Comparison of ENCODE assay signal across 12 mouse cellular contexts in the genomic region with DNA sequence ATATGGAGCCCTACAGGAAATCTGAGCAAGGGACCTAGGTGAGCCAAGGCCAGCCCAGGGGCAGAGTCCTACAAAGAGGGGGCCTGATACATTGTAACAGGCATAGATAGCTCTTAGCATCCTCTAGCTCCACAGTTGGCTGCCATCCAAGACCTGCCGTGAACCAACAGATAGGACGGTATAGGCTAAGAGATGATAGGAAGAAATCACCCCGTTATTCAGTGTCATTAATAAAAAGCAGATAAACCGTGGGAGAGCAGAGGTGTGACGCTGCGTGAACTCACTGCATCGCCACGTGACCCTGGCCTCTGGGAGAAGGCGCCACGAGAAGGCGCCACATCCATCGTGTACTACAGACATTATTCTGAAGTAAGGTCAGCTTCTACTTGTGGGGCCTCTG. TPM values are rescaled to one million over a fixed set of nuclear protein-coding genes. Genes with fewer than 3 reads are reported as not detected.
DNase-seq lines count a peak whose midpoint lies in the region; ATAC-seq and TF ChIP-seq lines count a peak whose summit lies in the region.
"Had no signal": no experiment of that assay in that cellular context is flagged by ENCODE, and none has a peak within 500 bp of the region (broad histone marks: within the 10 kb centered on the region; RNA-seq: fewer than 3 reads in every experiment).

No protein-coding gene starts in this region.

- no peak overlapping the region for H3K4me2 ChIP-seq in hindbrain, postnatal 0 days (ENCODE audit: low read depth, low read length)
- no peak overlapping the region for H3K4me2 ChIP-seq in hindbrain, embryonic 11.5 days (replicated peaks; ENCODE audit: low read depth, low read length)
- no peak overlapping the region for H3K4me2 ChIP-seq in lung, embryonic 16.5 days (ENCODE audit: low read depth, low read length)
- peak overlapping the region; percentile 5; the same call in 1 of the 2 replicates for H3K4me2 ChIP-seq in heart, embryonic 15.5 days
- no peak overlapping the region for H3K4me2 ChIP-seq in stomach, postnatal 0 days (replicated peaks; ENCODE audit: low read depth)

- peak; percentile 30 for DNase-seq in hindbrain, postnatal 0 days (ENCODE audit: low spot score)
- DNase-seq in hindbrain, embryonic 11.5 days (ENCODE audit: low spot score) = no peak
- no peak for DNase-seq in lung, postnatal 4 days
- no peak for DNase-seq in stomach, postnatal 0 days (ENCODE audit: low spot score)
- DNase-seq in thymus, postnatal 36 days = no peak
- DNase-seq in right cerebral cortex, adult 2 months (ENCODE audit: low spot score in 2 of 2) = no peak
- DNase-seq: right cerebral cortex, postnatal 25 days; thymus, adult 2 months had no signal

- H3K9me3 ChIP-seq in hindbrain, postnatal 0 days (ENCODE audit: low read length) = no peaks in the 10 kb centered on the region
- H3K9me3 ChIP-seq in hindbrain, embryonic 11.5 days (ENCODE audit: control insufficient read depth, low read length) = no peaks in the 10 kb centered on the region
- H3K9me3 ChIP-seq in lung, embryonic 16.5 days (ENCODE audit: control insufficient read depth, low read length) = no peaks in the 10 kb centered on the region
- H3K9me3 ChIP-seq in heart, embryonic 15.5 days (replicated peaks) = no peaks in the 10 kb centered on the region
- no peaks in the 10 kb centered on the region for H3K9me3 ChIP-seq in stomach, postnatal 0 days (ENCODE audit: control insufficient read depth, low read length)
- H3K9me3 ChIP-seq: hindbrain, embryonic 10.5 days had no signal

- WGBS in hindbrain, postnatal 0 days = 82% methylated on average over 12 of the region's 12 CpGs
- WGBS in hindbrain, embryonic 11.5 days = 93% methylated on average over 12 of the region's 12 CpGs
- 60% methylated on average over 12 of the region's 12 CpGs for WGBS in lung, embryonic 16.5 days
- WGBS in heart, embryonic 15.5 days = 32% methylated on average over 12 of the region's 12 CpGs
- 75% methylated on average over 12 of the region's 12 CpGs for WGBS in stomach, postnatal 0 days

- no peak overlapping the region for H3K9ac ChIP-seq in hindbrain, postnatal 0 days (replicated peaks; ENCODE audit: low read length)
- H3K9ac ChIP-seq in hindbrain, embryonic 11.5 days (ENCODE audit: low read depth, low read length) = no peak overlapping the region
- no peak overlapping the region for H3K9ac ChIP-seq in lung, embryonic 16.5 days (ENCODE audit: low read length)
- no peak overlapping the region for H3K9ac ChIP-seq in heart, embryonic 15.5 days
- no peak overlapping the region for H3K9ac ChIP-seq in stomach, postnatal 0 days (ENCODE audit: low read length)

- no peak for ATAC-seq in hindbrain, postnatal 0 days
- ATAC-seq in hindbrain, embryonic 11.5 days (ENCODE audit: low FRiP score) = no peak
- ATAC-seq in lung, embryonic 16.5 days (ENCODE audit: low read depth) = no peak
- ATAC-seq in heart, embryonic 15.5 days (replicated peaks; ENCODE audit: insufficient number of reproducible peaks, insufficient read depth, low FRiP score, low read depth) = peak; percentile 41; the same call in 1 of the 2 replicates
- peak; percentile 19; the same call in 1 of the 2 replicates for ATAC-seq in stomach, postnatal 0 days (ENCODE audit: low FRiP score, low TSS enrichment)

- 0 out of 2 replicates have a peak overlapping the region, but pooled peaks have one; percentile 17 for H3K27ac ChIP-seq in hindbrain, postnatal 0 days
- H3K27ac ChIP-seq in hindbrain, embryonic 11.5 days (ENCODE audit: low read depth, low read length) = no peak overlapping the region
- H3K27ac ChIP-seq in lung, embryonic 16.5 days (ENCODE audit: low read length) = 0 out of 2 replicates have a peak overlapping the region, but pooled peaks have one; percentile 55
- peak overlapping the region; percentile 79 for H3K27ac ChIP-seq in heart, embryonic 15.5 days
- no peak overlapping the region for H3K27ac ChIP-seq in stomach, postnatal 0 days (replicated peaks)
- H3K27ac ChIP-seq: hindbrain, embryonic 10.5 days; macrophage had no signal

- no peaks in the 10 kb centered on the region for H3K27me3 ChIP-seq in hindbrain, postnatal 0 days (ENCODE audit: insufficient read depth, low read length)
- H3K27me3 ChIP-seq in hindbrain, embryonic 11.5 days (ENCODE audit: control insufficient read depth, insufficient read depth, low read length) = no peaks in the 10 kb centered on the region
- no peaks in the 10 kb centered on the region for H3K27me3 ChIP-seq in lung, embryonic 16.5 days (ENCODE audit: control insufficient read depth, insufficient read depth, low read depth, low read length)
- no peaks in the 10 kb centered on the region for H3K27me3 ChIP-seq in heart, embryonic 15.5 days
- H3K27me3 ChIP-seq in stomach, postnatal 0 days (ENCODE audit: control insufficient read depth, insufficient read depth, low read length) = no peaks in the 10 kb centered on the region

- no peak for TF ChIP-seq EP300 in stomach, postnatal 0 days (optimal IDR thresholded peaks at IDR 0.05)

- H3K4me1 ChIP-seq in hindbrain, postnatal 0 days (ENCODE audit: insufficient read depth, low read length) = no peaks in the 10 kb centered on the region
- no peaks in the 10 kb centered on the region for H3K4me1 ChIP-seq in hindbrain, embryonic 11.5 days (replicated peaks; ENCODE audit: control insufficient read depth, insufficient read depth, low read length)
- H3K4me1 ChIP-seq in lung, embryonic 16.5 days (replicated peaks; ENCODE audit: control insufficient read depth, insufficient read depth, low read length) = peaks cover 9% of the 10 kb centered on the region
- H3K4me1 ChIP-seq in heart, embryonic 15.5 days (replicated peaks) = peaks cover 39% of the 10 kb centered on the region
- H3K4me1 ChIP-seq in stomach, postnatal 0 days (replicated peaks; ENCODE audit: control insufficient read depth, insufficient read depth) = no peaks in the 10 kb centered on the region
- H3K4me1 ChIP-seq: hindbrain, embryonic 10.5 days had no signal

- no peak for TF ChIP-seq CTCF in hindbrain, postnatal 0 days (IDR thresholded peaks at IDR 0.05; ENCODE audit: low read depth)
- TF ChIP-seq CTCF in stomach, postnatal 0 days (IDR thresholded peaks at IDR 0.05; ENCODE audit: low read depth) = no peak

- no peak overlapping the region for H3K4me3 ChIP-seq in hindbrain, postnatal 0 days (ENCODE audit: low read length)
- no peak overlapping the region for H3K4me3 ChIP-seq in hindbrain, embryonic 11.5 days (ENCODE audit: low read depth, low read length)
- no peak overlapping the region for H3K4me3 ChIP-seq in lung, embryonic 16.5 days (ENCODE audit: low read length)
- H3K4me3 ChIP-seq in heart, embryonic 15.5 days = no peak overlapping the region
- H3K4me3 ChIP-seq in stomach, postnatal 0 days (ENCODE audit: low read depth, low read length) = no peak overlapping the region
- H3K4me3 ChIP-seq: hindbrain, embryonic 10.5 days had no signal

- H3K36me3 ChIP-seq in hindbrain, postnatal 0 days (ENCODE audit: insufficient read depth, low read length) = peaks cover 8% of the 10 kb centered on the region; the same call in 1 of the 2 replicates
- H3K36me3 ChIP-seq in hindbrain, embryonic 11.5 days (ENCODE audit: control insufficient read depth, insufficient read depth, low read length) = no peaks in the 10 kb centered on the region
- H3K36me3 ChIP-seq in lung, embryonic 16.5 days (ENCODE audit: control insufficient read depth, insufficient read depth, low read length) = peaks cover 17% of the 10 kb centered on the region
- H3K36me3 ChIP-seq in heart, embryonic 15.5 days = peaks cover 13% of the 10 kb centered on the region; the same call in 1 of the 2 replicates
- H3K36me3 ChIP-seq in stomach, postnatal 0 days (ENCODE audit: control insufficient read depth, insufficient read depth, low read length) = peaks cover 6% of the 10 kb centered on the region; the same call in 1 of the 2 replicates

RNA-seq across cellular contexts. Expression of a gene that starts 19.5 kb away (rescaled TPM):
- 15.4 and 21.5 TPM in 2 replicates for total RNA-seq in hindbrain, postnatal 0 days (2014; rRNA removed)
- 11.5 and 11.7 TPM in 2 replicates for polyA plus RNA-seq in hindbrain, postnatal 0 days (2015; fragmentation: Nextera tagmentation; extraction: Ambion mirVana)
- 9.3 and 10.7 TPM in 2 replicates for polyA plus RNA-seq in hindbrain, embryonic 11.5 days (2014; fragmentation: Nextera tagmentation; extraction: Ambion mirVana)
- polyA plus RNA-seq in lung, embryonic 16.5 days (2015; fragmentation: Nextera tagmentation; extraction: Ambion mirVana) = 108 and 122 TPM in 2 replicates
- 23.1 and 24.8 TPM in 2 replicates for polyA plus RNA-seq in heart, embryonic 15.5 days (2015; fragmentation: Nextera tagmentation; extraction: Ambion mirVana)
- 16.8 and 19.0 TPM in 2 replicates for polyA plus RNA-seq in stomach, postnatal 0 days (2015; fragmentation: Nextera tagmentation; extraction: Ambion mirVana)
- polyA plus RNA-seq: macrophage had no signal

RNA-seq across cellular contexts. Expression of a gene that starts 48.0 kb away (rescaled TPM):
- total RNA-seq in hindbrain, postnatal 0 days (2014; rRNA removed) = 27.0 and 37.3 TPM in 2 replicates
- 13.1 and 13.4 TPM in 2 replicates for polyA plus RNA-seq in hindbrain, postnatal 0 days (2015; fragmentation: Nextera tagmentation; extraction: Ambion mirVana)
- 15.9 and 17.5 TPM in 2 replicates for polyA plus RNA-seq in hindbrain, embryonic 11.5 days (2014; fragmentation: Nextera tagmentation; extraction: Ambion mirVana)
- 16.8 and 17.1 TPM in 2 replicates for polyA plus RNA-seq in lung, embryonic 16.5 days (2015; fragmentation: Nextera tagmentation; extraction: Ambion mirVana)
- polyA plus RNA-seq in heart, embryonic 15.5 days (2015; fragmentation: Nextera tagmentation; extraction: Ambion mirVana) = 8.9 and 13.3 TPM in 2 replicates
- 4.1 and 4.2 TPM in 2 replicates for polyA plus RNA-seq in stomach, postnatal 0 days (2015; fragmentation: Nextera tagmentation; extraction: Ambion mirVana)

RNA-seq across cellular contexts. Expression of a gene that starts 48.3 kb away (rescaled TPM):
- total RNA-seq in hindbrain, postnatal 0 days (2014; rRNA removed) = 24.4 and 26.7 TPM in 2 replicates
- 3.7 TPM in 2 replicates for polyA plus RNA-seq in hindbrain, postnatal 0 days (2015; fragmentation: Nextera tagmentation; extraction: Ambion mirVana)
- 11.2 and 15.1 TPM in 2 replicates for polyA plus RNA-seq in hindbrain, embryonic 11.5 days (2014; fragmentation: Nextera tagmentation; extraction: Ambion mirVana)
- 5.0 and 5.7 TPM in 2 replicates for polyA plus RNA-seq in lung, embryonic 16.5 days (2015; fragmentation: Nextera tagmentation; extraction: Ambion mirVana)
- polyA plus RNA-seq in heart, embryonic 15.5 days (2015; fragmentation: Nextera tagmentation; extraction: Ambion mirVana) = 4.1 and 6.3 TPM in 2 replicates
- 2.2 and 2.8 TPM in 2 replicates for polyA plus RNA-seq in stomach, postnatal 0 days (2015; fragmentation: Nextera tagmentation; extraction: Ambion mirVana)

RNA-seq across cellular contexts. Expression of a gene that starts 51.9 kb away (rescaled TPM):
- 46.9 and 59.3 TPM in 2 replicates for total RNA-seq in hindbrain, postnatal 0 days (2014; rRNA removed)
- polyA plus RNA-seq in hindbrain, postnatal 0 days (2015; fragmentation: Nextera tagmentation; extraction: Ambion mirVana) = 32.5 and 33.1 TPM in 2 replicates
- polyA plus RNA-seq in hindbrain, embryonic 11.5 days (2014; fragmentation: Nextera tagmentation; extraction: Ambion mirVana) = 23.5 and 28.8 TPM in 2 replicates
- polyA plus RNA-seq in lung, embryonic 16.5 days (2015; fragmentation: Nextera tagmentation; extraction: Ambion mirVana) = 42.4 and 49.6 TPM in 2 replicates
- polyA plus RNA-seq in heart, embryonic 15.5 days (2015; fragmentation: Nextera tagmentation; extraction: Ambion mirVana) = 22.9 and 33.6 TPM in 2 replicates
- polyA plus RNA-seq in stomach, postnatal 0 days (2015; fragmentation: Nextera tagmentation; extraction: Ambion mirVana) = 12.2 and 13.7 TPM in 2 replicates

RNA-seq across cellular contexts. Expression of a gene that starts 56.7 kb away (rescaled TPM):
- total RNA-seq in hindbrain, postnatal 0 days (2014; rRNA removed) = 0.63 TPM in 1 of 2 replicates, not detected in the other
- 0.21 and 0.26 TPM in 2 replicates for polyA plus RNA-seq in hindbrain, postnatal 0 days (2015; fragmentation: Nextera tagmentation; extraction: Ambion mirVana)
- polyA plus RNA-seq in hindbrain, embryonic 11.5 days (2014; fragmentation: Nextera tagmentation; extraction: Ambion mirVana) = not detected in 2 replicates
- 0.19 TPM in 1 of 2 replicates, not detected in the other for polyA plus RNA-seq in lung, embryonic 16.5 days (2015; fragmentation: Nextera tagmentation; extraction: Ambion mirVana)
- polyA plus RNA-seq in heart, embryonic 15.5 days (2015; fragmentation: Nextera tagmentation; extraction: Ambion mirVana) = 0.16 and 0.30 TPM in 2 replicates
- polyA plus RNA-seq in stomach, postnatal 0 days (2015; fragmentation: Nextera tagmentation; extraction: Ambion mirVana) = 0.30 and 0.33 TPM in 2 replicates
- polyA plus RNA-seq: hindbrain, embryonic 10.5 days; macrophage; thymus, adult 2 months had no signal

Comparison
In these comparisons a context has a peak if more than half of its experiments do, and no peak if none do; other contexts are left out.
1. H3K27ac ChIP-seq: peak in hindbrain, postnatal 0 days (single experiment), lung, embryonic 16.5 days (single experiment) and heart, embryonic 15.5 days (single experiment); none in hindbrain, embryonic 11.5 days (single experiment) and stomach, postnatal 0 days (single experiment).
2. ATAC-seq: peak in heart, embryonic 15.5 days (single experiment) and stomach, postnatal 0 days (single experiment); none in hindbrain, postnatal 0 days (single experiment), hindbrain, embryonic 11.5 days (single experiment) and lung, embryonic 16.5 days (single experiment).